Mouse (Mus musculus): ENCODE results near the gene Vmn1r151. TPM values are rescaled to one million over a fixed set of nuclear protein-coding genes. Genes with fewer than 3 reads are reported as not detected.
"Not testable (repeated sequence)": the region's sequence is repeated elsewhere in the genome, so short reads cannot be mapped to it uniquely, and the experiment has no call there.

The Vmn1r151 gene
- not detected in 2 replicates for polyA plus RNA-seq (2016; fragmentation: Nextera tagmentation; extraction: Ambion mirVana)

- H3K9me3 ChIP-seq; H3K36me3 ChIP-seq; H3K4me3 ChIP-seq; H3K27ac ChIP-seq; H3K27me3 ChIP-seq (ENCODE audit: insufficient read depth, poor library complexity, severe bottlenecking); DNase-seq (ENCODE audit: low spot score); H3K4me1 ChIP-seq: not testable (repeated sequence)
- 47% methylated on average over 2 of the region's 3 CpGs for WGBS
Measured at GRCm38 (mm10) chr7:22499578-22499977, at the start of gene Vmn1r151. Gene Vmn1r151, minus strand, starts transcription at chr7:22499678.

GRCm38 (mm10) chr7:22534787-22535186, 35.3 kb upstream of the Vmn1r151 start, which contains the start of gene Gm8677:
Gene Gm8677, minus strand, starts transcription at chr7:22534887.
- H3K9me3 ChIP-seq; H3K27me3 ChIP-seq (ENCODE audit: insufficient read depth, poor library complexity, severe bottlenecking); DNase-seq (ENCODE audit: low spot score); H3K4me3 ChIP-seq; H3K36me3 ChIP-seq; H3K4me1 ChIP-seq; H3K27ac ChIP-seq: not testable (repeated sequence)
- no CpG with 5 or more reads among the region's 1 CpGs for WGBS

- not testable (repeated sequence) for H3K4me1 ChIP-seq; H3K36me3 ChIP-seq; H3K27me3 ChIP-seq (ENCODE audit: insufficient read depth, poor library complexity, severe bottlenecking); H3K4me3 ChIP-seq; H3K9me3 ChIP-seq; DNase-seq (ENCODE audit: low spot score); H3K27ac ChIP-seq
- WGBS: no CpG with 5 or more reads among the region's 3 CpGs
Measured at GRCm38 (mm10) chr7:22522667-22523066, 23.2 kb upstream of the Vmn1r151 start, which contains the start of gene Vmn1r152. Gene Vmn1r152, plus strand, starts transcription at chr7:22522967.

GRCm38 (mm10) chr7:22463975-22464374, 35.5 kb downstream of the Vmn1r151 start, which contains the start of gene Gm10665:
Gene Gm10665, minus strand, starts transcription at chr7:22464075.
- H3K4me3 ChIP-seq; H3K27me3 ChIP-seq (ENCODE audit: insufficient read depth, poor library complexity, severe bottlenecking); H3K27ac ChIP-seq; H3K36me3 ChIP-seq; H3K4me1 ChIP-seq; DNase-seq (ENCODE audit: low spot score); H3K9me3 ChIP-seq: not testable (repeated sequence)
- no CpG with 5 or more reads among the region's 5 CpGs for WGBS

Other genes starting within 250 kb of the Vmn1r151 start
- not detected in 2 replicates for gene Gm4187, start 170.0 kb downstream of the Vmn1r151 start, polyA plus RNA-seq (2016; fragmentation: Nextera tagmentation; extraction: Ambion mirVana)
- gene Gm8660, start 128.6 kb downstream of the Vmn1r151 start, polyA plus RNA-seq (2016; fragmentation: Nextera tagmentation; extraction: Ambion mirVana): not detected in 2 replicates
- not detected in 2 replicates for gene Vmn1r148, start 86.1 kb downstream of the Vmn1r151 start, polyA plus RNA-seq (2016; fragmentation: Nextera tagmentation; extraction: Ambion mirVana)
- not detected in 2 replicates for gene Vmn1r149, start 61.4 kb downstream of the Vmn1r151 start, polyA plus RNA-seq (2016; fragmentation: Nextera tagmentation; extraction: Ambion mirVana)
- not detected in 2 replicates for gene Gm10665, start 35.6 kb downstream of the Vmn1r151 start, polyA plus RNA-seq (2016; fragmentation: Nextera tagmentation; extraction: Ambion mirVana)
- gene Vmn1r152, start 23.3 kb upstream of the Vmn1r151 start, polyA plus RNA-seq (2016; fragmentation: Nextera tagmentation; extraction: Ambion mirVana): not detected in 2 replicates
- gene Gm8677, start 35.2 kb upstream of the Vmn1r151 start, polyA plus RNA-seq (2016; fragmentation: Nextera tagmentation; extraction: Ambion mirVana): not detected in 2 replicates
- gene Gm4201, start 65.7 kb upstream of the Vmn1r151 start, polyA plus RNA-seq (2016; fragmentation: Nextera tagmentation; extraction: Ambion mirVana): not detected in 2 replicates
- gene Gm4565, start 88.4 kb upstream of the Vmn1r151 start, polyA plus RNA-seq (2016; fragmentation: Nextera tagmentation; extraction: Ambion mirVana): not detected in 2 replicates
- not detected in 2 replicates for gene Vmn1r155, start 158.3 kb upstream of the Vmn1r151 start, polyA plus RNA-seq (2016; fragmentation: Nextera tagmentation; extraction: Ambion mirVana)
- gene Gm8693, start 192.6 kb upstream of the Vmn1r151 start, polyA plus RNA-seq (2016; fragmentation: Nextera tagmentation; extraction: Ambion mirVana): not detected in 2 replicates
- not detected in 2 replicates for gene Gm4567, start 220.0 kb upstream of the Vmn1r151 start, polyA plus RNA-seq (2016; fragmentation: Nextera tagmentation; extraction: Ambion mirVana)

Data from heart, embryonic 10.5 days (tissue).